17 mouse cellular contexts compared by ENCODE assay signal in the genomic region with DNA sequence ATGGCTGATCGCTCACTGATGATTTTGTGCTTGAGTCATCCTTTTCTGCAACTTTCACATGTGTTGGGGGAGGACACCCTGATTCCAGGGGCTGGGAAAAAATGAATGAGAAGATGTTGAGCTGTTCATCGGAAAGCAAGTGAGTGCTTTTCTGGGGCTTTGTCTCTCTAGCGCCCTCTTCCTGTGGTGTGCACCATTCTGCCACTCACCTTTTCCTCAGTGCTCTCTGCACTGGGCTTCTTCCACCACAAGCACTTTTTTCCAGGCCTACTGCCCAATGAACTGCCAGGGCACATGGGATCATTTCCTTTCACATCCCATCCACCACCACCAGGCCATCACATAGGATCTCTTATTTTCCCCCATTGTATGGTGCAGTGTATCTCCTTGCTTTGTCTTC. TPM values are rescaled to one million over a fixed set of nuclear protein-coding genes. Genes with fewer than 3 reads are reported as not detected.
DNase-seq lines count a peak whose midpoint lies in the region; ATAC-seq and TF ChIP-seq lines count a peak whose summit lies in the region.
"Had no signal": no experiment of that assay in that cellular context is flagged by ENCODE, and none has a peak within 500 bp of the region (broad histone marks: within the 10 kb centered on the region; RNA-seq: fewer than 3 reads in every experiment).

No protein-coding gene starts in this region.

- peak; percentile 8 for DNase-seq in adrenal gland, postnatal 14 days
- no peak for DNase-seq in adrenal gland, postnatal 10 days
- DNase-seq in kidney, adult 2 months: no peak
- no peak for DNase-seq in kidney, postnatal 25 days
- DNase-seq in lung, embryonic 14.5 days: no peak
- DNase-seq in lung, postnatal 10 days: no peak
- no peak for DNase-seq in neural tube, embryonic 10.5 days (ENCODE audit: extremely low spot score, low spot score)
- DNase-seq: cerebellum, adult 2 months; kidney, postnatal 14 days; left cerebral cortex, postnatal 4 days; spleen, adult 18-20 months had no signal

- H3K9me3 ChIP-seq in lung, embryonic 14.5 days (ENCODE audit: low read depth, low read length): no peaks in the 10 kb centered on the region
- H3K9me3 ChIP-seq: heart, embryonic 12.5 days; megakaryocyte, embryonic 14.5 days; neural tube, embryonic 15.5 days had no signal

- H3K4me2 ChIP-seq in lung, embryonic 14.5 days: no peak overlapping the region
- H3K4me2 ChIP-seq: heart, embryonic 12.5 days; neural tube, embryonic 15.5 days had no signal

- H3K27me3 ChIP-seq in kidney, adult 2 months (replicated peaks; ENCODE audit: control insufficient read depth, insufficient read depth, low read length): no peaks in the 10 kb centered on the region
- H3K27me3 ChIP-seq in lung, embryonic 14.5 days (ENCODE audit: insufficient read depth, low read length): 0 out of 2 replicates have a peak, but pooled peaks cover 2% of the 10 kb centered on the region
- no peaks in the 10 kb centered on the region for H3K27me3 ChIP-seq in small intestine, adult 2 months (ENCODE audit: control insufficient read depth, insufficient read depth, low read length)

- ATAC-seq in lung, embryonic 14.5 days (ENCODE audit: insufficient read depth): no peak
- ATAC-seq: forebrain, embryonic 14.5 days; inflammation-experienced regulatory T-cells, adult 6 months had no signal

- no peak for TF ChIP-seq POLR2A in kidney, adult 2 months (IDR thresholded peaks at IDR 0.05; ENCODE audit: low read depth, low read length)
- TF ChIP-seq POLR2A in small intestine, adult 2 months (IDR thresholded peaks at IDR 0.05; ENCODE audit: low read depth, low read length): no peak

- 63% methylated on average over 3 of the region's 3 CpGs for WGBS in kidney, adult 2 months
- WGBS in lung, embryonic 14.5 days: 55% methylated on average over 3 of the region's 3 CpGs
- 66% methylated on average over 3 of the region's 3 CpGs for WGBS in small intestine, adult 2 months

- TF ChIP-seq CTCF in kidney, adult 2 months (conservative IDR thresholded peaks at IDR 0.05; ENCODE audit: insufficient read depth, insufficient read length, low read depth, low read length): peak; percentile 49
- TF ChIP-seq CTCF in lung, embryonic 14.5 days (IDR thresholded peaks at IDR 0.05; ENCODE audit: low read depth): 0 out of 2 replicates have a peak, but pooled peaks have one; percentile 6
- peak; percentile 10; the same call in 1 of the 2 replicates for TF ChIP-seq CTCF in small intestine, adult 2 months (IDR thresholded peaks at IDR 0.05; ENCODE audit: extremely low read depth, insufficient read length, insufficient replicate concordance, low read depth, low read length)

- H3K4me1 ChIP-seq in kidney, adult 2 months (ENCODE audit: control insufficient read depth, insufficient read depth, low read length): no peaks in the 10 kb centered on the region
- H3K4me1 ChIP-seq in lung, embryonic 14.5 days (ENCODE audit: insufficient read depth): no peaks in the 10 kb centered on the region
- H3K4me1 ChIP-seq in small intestine, adult 2 months (ENCODE audit: control insufficient read depth, insufficient read depth, insufficient read length, low read length): no peaks in the 10 kb centered on the region
- H3K4me1 ChIP-seq: heart, embryonic 12.5 days; megakaryocyte, embryonic 14.5 days had no signal

- no peak overlapping the region for H3K4me3 ChIP-seq in kidney, adult 2 months (ENCODE audit: insufficient read depth, low read depth, low read length)
- no peak overlapping the region for H3K4me3 ChIP-seq in lung, embryonic 14.5 days (ENCODE audit: low read depth, low read length)
- no peak overlapping the region for H3K4me3 ChIP-seq in small intestine, adult 2 months (ENCODE audit: low read depth, low read length)
- H3K4me3 ChIP-seq: heart, embryonic 12.5 days; megakaryocyte, embryonic 14.5 days; neural tube, embryonic 15.5 days had no signal

- no peaks in the 10 kb centered on the region for H3K36me3 ChIP-seq in kidney, adult 2 months (ENCODE audit: control insufficient read depth, insufficient read depth, low read length)
- H3K36me3 ChIP-seq in lung, embryonic 14.5 days (ENCODE audit: insufficient read depth): no peaks in the 10 kb centered on the region
- no peaks in the 10 kb centered on the region for H3K36me3 ChIP-seq in small intestine, adult 2 months (ENCODE audit: control insufficient read depth, insufficient read depth, low read length)
- H3K36me3 ChIP-seq: heart, embryonic 12.5 days; neural tube, embryonic 15.5 days had no signal

- no peak overlapping the region for H3K27ac ChIP-seq in kidney, adult 2 months (ENCODE audit: insufficient read depth, low read depth, low read length)
- H3K27ac ChIP-seq in lung, embryonic 14.5 days (ENCODE audit: low read depth): no peak overlapping the region
- no peak overlapping the region for H3K27ac ChIP-seq in small intestine, adult 2 months (ENCODE audit: insufficient read depth, low read depth, low read length)
- H3K27ac ChIP-seq: neural tube, embryonic 15.5 days had no signal

- H3K9ac ChIP-seq in lung, embryonic 14.5 days: no peak overlapping the region
- H3K9ac ChIP-seq: heart, embryonic 12.5 days; neural tube, embryonic 15.5 days had no signal

RNA-seq across cellular contexts. Expression of gene Rai2, which starts 26.2 kb away (rescaled TPM):
- total RNA-seq in adrenal gland, postnatal 14 days (2021): 17.0 and 17.6 TPM in 2 replicates
- total RNA-seq in adrenal gland, postnatal 10 days (2021): 10 to 100 TPM; 12.5 to 19.1 TPM
- 7.4 and 9.2 TPM in 2 replicates for polyA plus RNA-seq in kidney, adult 2 months (2012; rRNA removed)
- polyA plus RNA-seq in lung, embryonic 14.5 days (2014; fragmentation: Nextera tagmentation; extraction: Ambion mirVana): 2.8 and 3.3 TPM in 2 replicates
- 4.0 and 4.4 TPM in 2 replicates for polyA plus RNA-seq in small intestine, adult 2 months (2012; rRNA removed)
- polyA plus RNA-seq: inflammation-experienced regulatory T-cells, adult 6 months had no signal
